Mouse (Mus musculus): ENCODE data around the gene Asl.

- TF ChIP-seq CTCF (IDR thresholded peaks at IDR 0.05; ENCODE audit: control insufficient read depth, insufficient read depth, insufficient replicate concordance, low read depth, low read length), result no peak
- TF ChIP-seq POLR2A (IDR thresholded peaks at IDR 0.05; ENCODE audit: control insufficient read depth, low read depth, low read length), result no peak
Observed at GRCm38 (mm10) chr5:130056303-130056702, 27.3 kb upstream of the Asl start.
